ENCODE assay signal across 19 mouse cellular contexts in the genomic region with DNA sequence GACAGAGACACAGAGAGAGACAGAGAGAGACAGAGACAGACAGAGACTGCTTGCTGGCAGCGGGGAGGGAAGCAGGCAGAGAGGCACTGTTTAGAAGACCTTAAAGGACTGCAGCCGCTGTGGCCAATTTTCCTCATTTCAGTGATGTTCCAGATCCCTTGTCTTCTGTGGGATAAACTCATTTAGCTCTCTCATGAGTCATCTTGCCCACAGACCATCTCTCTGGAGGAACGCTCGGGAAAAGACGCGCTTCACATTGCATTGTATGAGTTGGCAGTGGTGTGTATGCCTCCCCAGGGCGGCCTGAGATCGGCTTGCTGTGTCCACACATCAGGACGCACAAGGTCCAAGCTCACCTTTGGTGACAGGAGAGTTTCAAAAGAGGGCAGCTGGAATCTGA.
DNase-seq lines count a peak whose midpoint lies in the region; ATAC-seq and TF ChIP-seq lines count a peak whose summit lies in the region.
"Had no signal": no experiment of that assay in that cellular context is flagged by ENCODE, and none has a peak within 500 bp of the region (broad histone marks: within the 10 kb centered on the region; RNA-seq: fewer than 3 reads in every experiment).

No protein-coding gene starts in this region.

- no peaks in the 10 kb centered on the region; the same call in 1 of the 2 replicates for H3K4me1 ChIP-seq in heart, adult 2 months (ENCODE audit: control insufficient read depth, insufficient read depth, low read length)
- H3K4me1 ChIP-seq in stomach, postnatal 0 days (replicated peaks; ENCODE audit: control insufficient read depth, insufficient read depth) = no peaks in the 10 kb centered on the region
- H3K4me1 ChIP-seq: hindbrain, embryonic 15.5 days had no signal

- intact Hi-C loops in heart, adult 2 months (cut with DNase I) = no loop called here

- H3K4me2 ChIP-seq in stomach, postnatal 0 days (replicated peaks; ENCODE audit: low read depth) = no peak overlapping the region
- H3K4me2 ChIP-seq: embryonic facial prominence, embryonic 13.5 days; forebrain, embryonic 12.5 days; heart, embryonic 13.5 days; hindbrain, embryonic 15.5 days had no signal

- no peaks in the 10 kb centered on the region for H3K79me2 ChIP-seq in heart, adult 2 months (replicated peaks; ENCODE audit: control insufficient read depth, insufficient read depth, low read length)

- TF ChIP-seq EP300 in heart, adult 2 months (IDR thresholded peaks at IDR 0.05; ENCODE audit: insufficient read depth, low read depth, low read length) = no peak
- no peak for TF ChIP-seq EP300 in stomach, postnatal 0 days (optimal IDR thresholded peaks at IDR 0.05)

- DNase-seq in frontal cortex, postnatal 36 days (ENCODE audit: low spot score in 2 of 2) = peak; percentile 28 to 37
- DNase-seq in frontal cortex, postnatal 10 days (ENCODE audit: low spot score in 2 of 2) = no peak
- peak; percentile 57 for DNase-seq in right cerebral cortex, adult 18-20 months
- no peak for DNase-seq in right cerebral cortex, postnatal 36 days (ENCODE audit: low spot score in 2 of 2)
- DNase-seq in NIH3T3 (ENCODE audit: low read depth) = peak; percentile 48
- no peak for DNase-seq in heart, adult 2 months
- DNase-seq in stomach, postnatal 0 days (ENCODE audit: low spot score) = no peak
- DNase-seq: adrenal gland, postnatal 14 days; cerebellum, adult 18-20 months; cerebellum, adult 9-11 months; cerebellum, postnatal 36 days; gastrocnemius, postnatal 25 days; heart, postnatal 36 days had no signal

- H3K9me3 ChIP-seq in stomach, postnatal 0 days (ENCODE audit: control insufficient read depth, low read length) = no peaks in the 10 kb centered on the region
- H3K9me3 ChIP-seq: embryonic facial prominence, embryonic 13.5 days; forebrain, embryonic 12.5 days; heart, embryonic 13.5 days; hindbrain, embryonic 15.5 days had no signal

- ATAC-seq in stomach, postnatal 0 days (ENCODE audit: low FRiP score, low TSS enrichment) = no peak
- ATAC-seq: activated CD4-positive, CD25-positive, alpha-beta regulatory T cell, adult 4 months; forebrain, embryonic 16.5 days had no signal

- no peak for TF ChIP-seq CTCF in heart, adult 2 months (IDR thresholded peaks at IDR 0.05)
- TF ChIP-seq CTCF in stomach, postnatal 0 days (IDR thresholded peaks at IDR 0.05; ENCODE audit: low read depth) = no peak

- 92% methylated on average over 9 of the region's 9 CpGs for WGBS in heart, adult 2 months
- WGBS in stomach, postnatal 0 days = 82% methylated on average over 9 of the region's 9 CpGs

- H3K9ac ChIP-seq in heart, adult 2 months (ENCODE audit: low read depth, low read length) = no peak overlapping the region
- no peak overlapping the region for H3K9ac ChIP-seq in stomach, postnatal 0 days (ENCODE audit: low read length)
- H3K9ac ChIP-seq: embryonic facial prominence, embryonic 13.5 days; forebrain, embryonic 12.5 days; heart, embryonic 13.5 days; hindbrain, embryonic 15.5 days had no signal

- H3K27me3 ChIP-seq in heart, adult 2 months (ENCODE audit: control insufficient read depth, insufficient read depth, low read length) = no peaks in the 10 kb centered on the region
- no peaks in the 10 kb centered on the region for H3K27me3 ChIP-seq in stomach, postnatal 0 days (ENCODE audit: control insufficient read depth, insufficient read depth, low read length)
- H3K27me3 ChIP-seq: embryonic facial prominence, embryonic 13.5 days; forebrain, embryonic 12.5 days; heart, embryonic 13.5 days; hindbrain, embryonic 15.5 days had no signal

- TF ChIP-seq POLR2A in heart, adult 2 months (IDR thresholded peaks at IDR 0.05; ENCODE audit: insufficient read depth, low read depth, low read length) = no peak

- no peak overlapping the region for H3K4me3 ChIP-seq in heart, adult 2 months
- H3K4me3 ChIP-seq in stomach, postnatal 0 days (ENCODE audit: low read depth, low read length) = no peak overlapping the region
- H3K4me3 ChIP-seq: embryonic facial prominence, embryonic 13.5 days; forebrain, embryonic 12.5 days; heart, embryonic 13.5 days; hindbrain, embryonic 15.5 days had no signal

- H3K27ac ChIP-seq in heart, adult 2 months = no peak overlapping the region
- no peak overlapping the region for H3K27ac ChIP-seq in stomach, postnatal 0 days (replicated peaks)
- H3K27ac ChIP-seq: embryonic facial prominence, embryonic 13.5 days; forebrain, embryonic 12.5 days; heart, embryonic 13.5 days; hindbrain, embryonic 15.5 days had no signal

- H3K36me3 ChIP-seq in heart, adult 2 months (ENCODE audit: control insufficient read depth, insufficient read depth, low read length) = no peaks in the 10 kb centered on the region
- H3K36me3 ChIP-seq in stomach, postnatal 0 days (ENCODE audit: control insufficient read depth, insufficient read depth, low read length) = no peaks in the 10 kb centered on the region
- H3K36me3 ChIP-seq: embryonic facial prominence, embryonic 13.5 days; forebrain, embryonic 12.5 days; heart, embryonic 13.5 days; hindbrain, embryonic 15.5 days had no signal

Comparison
In these comparisons a context has a peak if more than half of its experiments do, and no peak if none do; other contexts are left out.
1. DNase-seq: peak in frontal cortex, postnatal 36 days (2 of 2), right cerebral cortex, adult 18-20 months (single experiment) and NIH3T3 (single experiment); none in frontal cortex, postnatal 10 days (0 of 2), right cerebral cortex, postnatal 36 days (0 of 2), heart, adult 2 months (0 of 2) and stomach, postnatal 0 days (single experiment).